Mouse (Mus musculus): ENCODE data around the gene Hspb9. TPM values are rescaled to one million over a fixed set of nuclear protein-coding genes. Genes with fewer than 3 reads are reported as not detected.

Hspb9 gene
- polyA plus RNA-seq, 1 experiment from 2014 or later, result 0.34 TPM

GRCm38 (mm10) chr11:100720345-100720744, 6.7 kb downstream of the Hspb9 start:
- no peak overlapping the region for H3K4me2 ChIP-seq (ENCODE audit: low read length)
- no peak overlapping the region for H3K4me3 ChIP-seq (ENCODE audit: low read length)
- WGBS, result 67% methylated on average over 5 of the region's 5 CpGs
- no peak for ATAC-seq
- no peaks in the 10 kb centered on the region for H3K9me3 ChIP-seq (ENCODE audit: control insufficient read depth, low read length)
- peak overlapping the region; percentile 56 for H3K27ac ChIP-seq (ENCODE audit: low read depth, low read length)
- H3K4me1 ChIP-seq (ENCODE audit: control insufficient read depth, insufficient read depth, low read depth, low read length), result peaks cover 11% of the 10 kb centered on the region
- H3K9ac ChIP-seq (ENCODE audit: low read depth, low read length), result peak overlapping the region; percentile 32
- no peaks in the 10 kb centered on the region for H3K27me3 ChIP-seq (replicated peaks; ENCODE audit: control insufficient read depth, insufficient read depth, low read length)
- H3K36me3 ChIP-seq (ENCODE audit: control insufficient read depth, insufficient read depth, low read length), result peaks cover 31% of the 10 kb centered on the region

- no peak for ATAC-seq
- Histone ChIP-seq H3K4me2 (ENCODE audit: low read length) (no peak overlapping the region), H3K4me3 (ENCODE audit: low read length) (no peak overlapping the region), H3K4me1 (ENCODE audit: control insufficient read depth, insufficient read depth, low read depth, low read length) (peaks cover 11% of the 10 kb centered on the region), H3K9me3 (ENCODE audit: control insufficient read depth, low read length) (no peaks in the 10 kb centered on the region), H3K27me3 (replicated peaks; ENCODE audit: control insufficient read depth, insufficient read depth, low read length) (no peaks in the 10 kb centered on the region), H3K36me3 (ENCODE audit: control insufficient read depth, insufficient read depth, low read length) (peaks cover 25% of the 10 kb centered on the region), H3K27ac (ENCODE audit: low read depth, low read length) (peak overlapping the region; percentile 56), H3K9ac (ENCODE audit: low read depth, low read length) (no peak overlapping the region)
- 61% methylated on average over 4 of the region's 4 CpGs for WGBS
Observed at GRCm38 (mm10) chr11:100721254-100721653, 7.6 kb downstream of the Hspb9 start.

- H3K27ac ChIP-seq (ENCODE audit: low read depth, low read length), result peak overlapping the region; percentile 56
- no peak for ATAC-seq
- peaks cover 11% of the 10 kb centered on the region for H3K4me1 ChIP-seq (ENCODE audit: control insufficient read depth, insufficient read depth, low read depth, low read length)
- H3K27me3 ChIP-seq (replicated peaks; ENCODE audit: control insufficient read depth, insufficient read depth, low read length), result no peaks in the 10 kb centered on the region
- no peaks in the 10 kb centered on the region for H3K9me3 ChIP-seq (ENCODE audit: control insufficient read depth, low read length)
- peaks cover 18% of the 10 kb centered on the region for H3K36me3 ChIP-seq (ENCODE audit: control insufficient read depth, insufficient read depth, low read length)
- H3K9ac ChIP-seq (ENCODE audit: low read depth, low read length), result no peak overlapping the region
- no peak overlapping the region for H3K4me3 ChIP-seq (ENCODE audit: low read length)
- H3K4me2 ChIP-seq (ENCODE audit: low read length), result no peak overlapping the region
- 57% methylated on average over 8 of the region's 8 CpGs for WGBS
Observed at GRCm38 (mm10) chr11:100721776-100722492, 8.3 kb downstream of the Hspb9 start.

- Histone ChIP-seq H3K27ac (ENCODE audit: low read depth, low read length) (peak overlapping the region; percentile 56), H3K4me2 (ENCODE audit: low read length) (no peak overlapping the region), H3K4me3 (ENCODE audit: low read length) (no peak overlapping the region), H3K9me3 (ENCODE audit: control insufficient read depth, low read length) (no peaks in the 10 kb centered on the region), H3K27me3 (replicated peaks; ENCODE audit: control insufficient read depth, insufficient read depth, low read length) (no peaks in the 10 kb centered on the region), H3K4me1 (ENCODE audit: control insufficient read depth, insufficient read depth, low read depth, low read length) (peaks cover 11% of the 10 kb centered on the region), H3K36me3 (ENCODE audit: control insufficient read depth, insufficient read depth, low read length) (peaks cover 13% of the 10 kb centered on the region), H3K9ac (ENCODE audit: low read depth, low read length) (no peak overlapping the region)
- WGBS, result 69% methylated on average over 2 of the region's 2 CpGs
- no peak for ATAC-seq
Observed at GRCm38 (mm10) chr11:100722493-100723028, 8.9 kb downstream of the Hspb9 start.

GRCm38 (mm10) chr11:100724919-100725512, 11.4 kb downstream of the Hspb9 start:
- Histone ChIP-seq H3K4me1 (ENCODE audit: control insufficient read depth, insufficient read depth, low read depth, low read length) (peaks cover 11% of the 10 kb centered on the region), H3K27me3 (replicated peaks; ENCODE audit: control insufficient read depth, insufficient read depth, low read length) (no peaks in the 10 kb centered on the region), H3K27ac (ENCODE audit: low read depth, low read length) (peak overlapping the region; percentile 13; the same call in 1 of the 2 replicates), H3K36me3 (ENCODE audit: control insufficient read depth, insufficient read depth, low read length) (no peaks in the 10 kb centered on the region), H3K4me3 (ENCODE audit: low read length) (no peak overlapping the region), H3K4me2 (ENCODE audit: low read length) (no peak overlapping the region), H3K9ac (ENCODE audit: low read depth, low read length) (no peak overlapping the region), H3K9me3 (ENCODE audit: control insufficient read depth, low read length) (no peaks in the 10 kb centered on the region)
- ATAC-seq, result no peak
- WGBS, result 61% methylated on average over 5 of the region's 5 CpGs

GRCm38 (mm10) chr11:100727201-100727600, 13.6 kb downstream of the Hspb9 start:
- Histone ChIP-seq H3K9ac (ENCODE audit: low read depth, low read length) (no peak overlapping the region), H3K4me3 (ENCODE audit: low read length) (no peak overlapping the region), H3K9me3 (ENCODE audit: control insufficient read depth, low read length) (no peaks in the 10 kb centered on the region), H3K36me3 (ENCODE audit: control insufficient read depth, insufficient read depth, low read length) (no peaks in the 10 kb centered on the region), H3K27me3 (replicated peaks; ENCODE audit: control insufficient read depth, insufficient read depth, low read length) (no peaks in the 10 kb centered on the region), H3K27ac (ENCODE audit: low read depth, low read length) (no peak overlapping the region), H3K4me1 (ENCODE audit: control insufficient read depth, insufficient read depth, low read depth, low read length) (no peaks in the 10 kb centered on the region; the same call in 1 of the 2 replicates), H3K4me2 (ENCODE audit: low read length) (no peak overlapping the region)
- ATAC-seq, result no peak
- WGBS, result over 99% methylated on average over 3 of the region's 3 CpGs

- Histone ChIP-seq H3K4me3 (ENCODE audit: low read length) (no peak overlapping the region), H3K9ac (ENCODE audit: low read depth, low read length) (no peak overlapping the region), H3K27ac (ENCODE audit: low read depth, low read length) (no peak overlapping the region), H3K9me3 (ENCODE audit: control insufficient read depth, low read length) (no peaks in the 10 kb centered on the region), H3K36me3 (ENCODE audit: control insufficient read depth, insufficient read depth, low read length) (no peaks in the 10 kb centered on the region), H3K4me1 (ENCODE audit: control insufficient read depth, insufficient read depth, low read depth, low read length) (no peaks in the 10 kb centered on the region; the same call in 1 of the 2 replicates), H3K27me3 (replicated peaks; ENCODE audit: control insufficient read depth, insufficient read depth, low read length) (no peaks in the 10 kb centered on the region), H3K4me2 (ENCODE audit: low read length) (no peak overlapping the region)
- no peak for ATAC-seq
- 78% methylated on average over 6 of the region's 6 CpGs for WGBS
Observed at GRCm38 (mm10) chr11:100728601-100729000, 15.0 kb downstream of the Hspb9 start.

- Histone ChIP-seq H3K36me3 (ENCODE audit: control insufficient read depth, insufficient read depth, low read length) (no peaks in the 10 kb centered on the region), H3K4me1 (ENCODE audit: control insufficient read depth, insufficient read depth, low read depth, low read length) (no peaks in the 10 kb centered on the region; the same call in 1 of the 2 replicates), H3K4me3 (ENCODE audit: low read length) (no peak overlapping the region), H3K27ac (ENCODE audit: low read depth, low read length) (no peak overlapping the region), H3K27me3 (replicated peaks; ENCODE audit: control insufficient read depth, insufficient read depth, low read length) (no peaks in the 10 kb centered on the region), H3K4me2 (ENCODE audit: low read length) (no peak overlapping the region), H3K9me3 (ENCODE audit: control insufficient read depth, low read length) (no peaks in the 10 kb centered on the region), H3K9ac (ENCODE audit: low read depth, low read length) (no peak overlapping the region)
- ATAC-seq, result no peak
- 94% methylated on average over 4 of the region's 4 CpGs for WGBS
Observed at GRCm38 (mm10) chr11:100729976-100730375, 16.3 kb downstream of the Hspb9 start.

GRCm38 (mm10) chr11:100730477-100731205, 17.0 kb downstream of the Hspb9 start:
- Histone ChIP-seq H3K9me3 (ENCODE audit: control insufficient read depth, low read length) (no peaks in the 10 kb centered on the region), H3K9ac (ENCODE audit: low read depth, low read length) (no peak overlapping the region), H3K27me3 (replicated peaks; ENCODE audit: control insufficient read depth, insufficient read depth, low read length) (no peaks in the 10 kb centered on the region), H3K4me1 (ENCODE audit: control insufficient read depth, insufficient read depth, low read depth, low read length) (no peaks in the 10 kb centered on the region), H3K4me2 (ENCODE audit: low read length) (no peak overlapping the region), H3K27ac (ENCODE audit: low read depth, low read length) (no peak overlapping the region), H3K4me3 (ENCODE audit: low read length) (no peak overlapping the region), H3K36me3 (ENCODE audit: control insufficient read depth, insufficient read depth, low read length) (no peaks in the 10 kb centered on the region)
- 85% methylated on average over 6 of the region's 6 CpGs for WGBS
- no peak for ATAC-seq

Data from hindbrain, embryonic 16.5 days (tissue).